Mouse (Mus musculus) intestine, embryonic 16.5 days (tissue): ENCODE results near the gene Rasa1. TPM values are rescaled to one million over a fixed set of nuclear protein-coding genes. Genes with fewer than 3 reads are reported as not detected.

Experiments used
- ATAC-seq: fragments of 200-750 bp; cut with Nextera tagmentation; 2 replicates; pipeline ENCODE4 v1.8.0; 2017; ENCODE audit warnings: moderate TSS enrichment, moderate library complexity
- H3K27ac ChIP-seq: fragments of 300-500 bp; sonication (generic); 2 replicates; pipeline ENCODE4 v1.5.1; 2014; ENCODE audit warnings: mild to moderate bottlenecking, low read length
- H3K27me3 ChIP-seq: fragments of 300-500 bp; sonication (generic); replicated peaks from 2 replicates; pipeline ENCODE4 v1.6.1; 2014; ENCODE audit warnings: low read length, control low read depth, mixed read lengths; ENCODE audit not compliant: control insufficient read depth, insufficient read depth
- H3K36me3 ChIP-seq: fragments of 300-500 bp; sonication (generic); 2 replicates; pipeline ENCODE4 v1.6.1; 2014; ENCODE audit warnings: low read length, control low read depth; ENCODE audit not compliant: control insufficient read depth, insufficient read depth
- H3K4me1 ChIP-seq: fragments of 300-500 bp; sonication (generic); 2 replicates; pipeline ENCODE4 v1.6.1; 2014; ENCODE audit warnings: low read length, control low read depth, mixed read lengths; ENCODE audit not compliant: control insufficient read depth, insufficient read depth
- H3K4me2 ChIP-seq: fragments of 300-500 bp; sonication (generic); 2 replicates; pipeline ENCODE4 v1.6.1; 2014; ENCODE audit warnings: low read depth, low read length, control low read depth
- H3K4me3 ChIP-seq: fragments of 300-500 bp; sonication (generic); 2 replicates; pipeline ENCODE4 v1.5.1; 2014; ENCODE audit warnings: mild to moderate bottlenecking, low read length
- H3K9ac ChIP-seq: fragments of 300-500 bp; sonication (generic); 2 replicates; pipeline ENCODE4 v1.6.1; 2014; ENCODE audit warnings: low read depth, low read length
- H3K9me3 ChIP-seq: fragments of 300-500 bp; sonication (generic); 2 replicates; pipeline ENCODE4 v1.6.1; 2016; ENCODE audit warnings: low read length, control low read depth; ENCODE audit not compliant: control insufficient read depth
- WGBS: fragments of 180-500 bp; shearing (Covaris S2); extraction: QIAGEN DNeasy Blood & Tissue Kit; methylation state at CpG from one replicate; pipeline ENCODE4 v1.1.7; 2014; 5-methylcytosine and 5-hydroxymethylcytosine counted together
- polyA plus RNA-seq: library from polyadenylated mRNA; unstranded; fragments of >200 nt; fragmentation: Nextera tagmentation; extraction: Ambion mirVana; gene quantifications from 2 replicates; pipeline ENCODE4 v1.2.1, GENCODE M21; 2015

The Rasa1 gene
- polyA plus RNA-seq, 1 experiment from 2014 or later, result 25.9 TPM

- H3K4me2 ChIP-seq, result no peak overlapping the region
- H3K4me3 ChIP-seq, result no peak overlapping the region
- no peaks in the 10 kb centered on the region for H3K36me3 ChIP-seq
- ATAC-seq, result no peak
- no peaks in the 10 kb centered on the region for H3K27me3 ChIP-seq
- H3K9me3 ChIP-seq, result no peaks in the 10 kb centered on the region
- H3K4me1 ChIP-seq, result peaks cover 2% of the 10 kb centered on the region; the same call in 1 of the 2 replicates
- H3K9ac ChIP-seq, result no peak overlapping the region
- no peak overlapping the region for H3K27ac ChIP-seq
Measured at GRCm38 (mm10) chr13:85278951-85279350, 10.0 kb downstream of the Rasa1 start.

- no peak overlapping the region for H3K9ac ChIP-seq
- no peak for ATAC-seq
- no peaks in the 10 kb centered on the region for H3K36me3 ChIP-seq
- H3K27ac ChIP-seq, result no peak overlapping the region
- H3K27me3 ChIP-seq, result no peaks in the 10 kb centered on the region
- no peaks in the 10 kb centered on the region for H3K9me3 ChIP-seq
- 89% methylated on average over 1 of the region's 1 CpGs for WGBS
- no peaks in the 10 kb centered on the region for H3K4me1 ChIP-seq
- no peak overlapping the region for H3K4me2 ChIP-seq
- H3K4me3 ChIP-seq, result no peak overlapping the region
Measured at GRCm38 (mm10) chr13:85274572-85274971, 14.4 kb downstream of the Rasa1 start.

GRCm38 (mm10) chr13:85273788-85274187, 15.1 kb downstream of the Rasa1 start:
- Histone ChIP-seq H3K4me3 (no peak overlapping the region), H3K4me1 (no peaks in the 10 kb centered on the region), H3K9me3 (no peaks in the 10 kb centered on the region), H3K9ac (no peak overlapping the region), H3K4me2 (no peak overlapping the region), H3K27ac (no peak overlapping the region), H3K27me3 (no peaks in the 10 kb centered on the region), H3K36me3 (no peaks in the 10 kb centered on the region)
- no peak for ATAC-seq

- Histone ChIP-seq H3K4me1 (no peaks in the 10 kb centered on the region), H3K36me3 (0 out of 2 replicates have a peak, but pooled peaks cover 7% of the 10 kb centered on the region), H3K9ac (no peak overlapping the region), H3K9me3 (no peaks in the 10 kb centered on the region), H3K27ac (no peak overlapping the region), H3K27me3 (no peaks in the 10 kb centered on the region), H3K4me3 (no peak overlapping the region), H3K4me2 (no peak overlapping the region)
- 93% methylated on average over 7 of the region's 7 CpGs for WGBS
- no peak for ATAC-seq
Measured at GRCm38 (mm10) chr13:85238760-85239159, 50.2 kb downstream of the Rasa1 start.

- H3K36me3 ChIP-seq, result peaks cover 3% of the 10 kb centered on the region; the same call in 1 of the 2 replicates
- no peak overlapping the region for H3K9ac ChIP-seq
- 84% methylated on average over 4 of the region's 4 CpGs for WGBS
- H3K9me3 ChIP-seq, result no peaks in the 10 kb centered on the region
- no peaks in the 10 kb centered on the region for H3K4me1 ChIP-seq
- no peak overlapping the region for H3K4me2 ChIP-seq
- no peak for ATAC-seq
- no peak overlapping the region for H3K4me3 ChIP-seq
- no peaks in the 10 kb centered on the region for H3K27me3 ChIP-seq
- H3K27ac ChIP-seq, result no peak overlapping the region
Measured at GRCm38 (mm10) chr13:85218656-85219055, 70.3 kb downstream of the Rasa1 start.

GRCm38 (mm10) chr13:85210353-85210752, 78.6 kb downstream of the Rasa1 start:
- H3K36me3 ChIP-seq, result no peaks in the 10 kb centered on the region; the same call in 1 of the 2 replicates
- H3K4me2 ChIP-seq, result no peak overlapping the region
- H3K4me3 ChIP-seq, result no peak overlapping the region
- H3K4me1 ChIP-seq, result no peaks in the 10 kb centered on the region
- H3K27me3 ChIP-seq, result no peaks in the 10 kb centered on the region
- H3K9me3 ChIP-seq, result no peaks in the 10 kb centered on the region
- no peak overlapping the region for H3K9ac ChIP-seq
- WGBS, result 83% methylated on average over 1 of the region's 1 CpGs
- H3K27ac ChIP-seq, result no peak overlapping the region
- ATAC-seq, result no peak

GRCm38 (mm10) chr13:85208656-85209055, 80.3 kb downstream of the Rasa1 start:
- ATAC-seq, result no peak
- H3K4me2 ChIP-seq, result no peak overlapping the region
- no peak overlapping the region for H3K9ac ChIP-seq
- H3K9me3 ChIP-seq, result no peaks in the 10 kb centered on the region
- no peaks in the 10 kb centered on the region for H3K27me3 ChIP-seq
- H3K4me1 ChIP-seq, result no peaks in the 10 kb centered on the region
- 97% methylated on average over 6 of the region's 6 CpGs for WGBS
- H3K36me3 ChIP-seq, result no peaks in the 10 kb centered on the region; the same call in 1 of the 2 replicates
- H3K4me3 ChIP-seq, result no peak overlapping the region
- H3K27ac ChIP-seq, result no peak overlapping the region

GRCm38 (mm10) chr13:85207493-85207892, 81.4 kb downstream of the Rasa1 start:
- Histone ChIP-seq H3K4me3 (no peak overlapping the region), H3K9me3 (no peaks in the 10 kb centered on the region), H3K4me2 (no peak overlapping the region), H3K27ac (no peak overlapping the region), H3K9ac (no peak overlapping the region), H3K4me1 (no peaks in the 10 kb centered on the region), H3K36me3 (no peaks in the 10 kb centered on the region; the same call in 1 of the 2 replicates), H3K27me3 (no peaks in the 10 kb centered on the region)
- WGBS, result 71% methylated on average over 2 of the region's 2 CpGs
- no peak for ATAC-seq

- Histone ChIP-seq H3K27me3 (no peaks in the 10 kb centered on the region), H3K27ac (no peak overlapping the region), H3K9ac (no peak overlapping the region), H3K4me2 (no peak overlapping the region), H3K4me3 (no peak overlapping the region), H3K9me3 (no peaks in the 10 kb centered on the region), H3K36me3 (no peaks in the 10 kb centered on the region), H3K4me1 (no peaks in the 10 kb centered on the region)
- ATAC-seq, result no peak
- 100% methylated on average over 2 of the region's 2 CpGs for WGBS
Measured at GRCm38 (mm10) chr13:85191253-85191652, 97.7 kb downstream of the Rasa1 start.

GRCm38 (mm10) chr13:85189644-85190121, 99.2 kb downstream of the Rasa1 start:
- Histone ChIP-seq H3K9me3 (no peaks in the 10 kb centered on the region), H3K36me3 (no peaks in the 10 kb centered on the region), H3K4me3 (peak overlapping the region; percentile 85), H3K9ac (peak overlapping the region; percentile 85), H3K27me3 (no peaks in the 10 kb centered on the region), H3K4me2 (peak overlapping the region; percentile 78), H3K27ac (peak overlapping the region; percentile 73), H3K4me1 (no peaks in the 10 kb centered on the region)
- 2% methylated on average over 17 of the region's 17 CpGs for WGBS
- peak; percentile 88 for ATAC-seq
